Mouse (Mus musculus) thymus, adult 2 months (tissue): ENCODE measurements around the gene Atp13a2.

ENCODE experiments used
- CTCF ChIP-seq: fragments of 200-500 bp; IDR thresholded peaks from 2 replicates; pipeline ENCODE4 v1.5.1; 2012; ENCODE audit warnings: mild to moderate bottlenecking, control low read depth, low read length, moderate library complexity, borderline replicate concordance; ENCODE audit not compliant: control insufficient read depth, poor library complexity, insufficient read depth; ENCODE audit errors: extremely low read depth
- POLR2A ChIP-seq: fragments of 200-500 bp; IDR thresholded peaks from 2 replicates; pipeline ENCODE4 v1.6.1; 2012; ENCODE audit warnings: mild to moderate bottlenecking, low read length, control low read depth, moderate library complexity; ENCODE audit not compliant: control insufficient read depth, poor library complexity, insufficient read depth; ENCODE audit errors: extremely low read depth

- TF ChIP-seq CTCF (no peak), POLR2A (no peak)
Observed at GRCm38 (mm10) chr4:141005983-141006382, 19.3 kb downstream of the Atp13a2 start.
